Mouse (Mus musculus): ENCODE measurements around the gene Ddrgk1. TPM values are rescaled to one million over a fixed set of nuclear protein-coding genes. Genes with fewer than 3 reads are reported as not detected.
A peak's percentile ranks its signal among the peaks of the same experiment; 100 is the strongest.

The Ddrgk1 gene
- polyA plus RNA-seq, 1 experiment from 2014 or later, result 44.8 TPM

DNA sequence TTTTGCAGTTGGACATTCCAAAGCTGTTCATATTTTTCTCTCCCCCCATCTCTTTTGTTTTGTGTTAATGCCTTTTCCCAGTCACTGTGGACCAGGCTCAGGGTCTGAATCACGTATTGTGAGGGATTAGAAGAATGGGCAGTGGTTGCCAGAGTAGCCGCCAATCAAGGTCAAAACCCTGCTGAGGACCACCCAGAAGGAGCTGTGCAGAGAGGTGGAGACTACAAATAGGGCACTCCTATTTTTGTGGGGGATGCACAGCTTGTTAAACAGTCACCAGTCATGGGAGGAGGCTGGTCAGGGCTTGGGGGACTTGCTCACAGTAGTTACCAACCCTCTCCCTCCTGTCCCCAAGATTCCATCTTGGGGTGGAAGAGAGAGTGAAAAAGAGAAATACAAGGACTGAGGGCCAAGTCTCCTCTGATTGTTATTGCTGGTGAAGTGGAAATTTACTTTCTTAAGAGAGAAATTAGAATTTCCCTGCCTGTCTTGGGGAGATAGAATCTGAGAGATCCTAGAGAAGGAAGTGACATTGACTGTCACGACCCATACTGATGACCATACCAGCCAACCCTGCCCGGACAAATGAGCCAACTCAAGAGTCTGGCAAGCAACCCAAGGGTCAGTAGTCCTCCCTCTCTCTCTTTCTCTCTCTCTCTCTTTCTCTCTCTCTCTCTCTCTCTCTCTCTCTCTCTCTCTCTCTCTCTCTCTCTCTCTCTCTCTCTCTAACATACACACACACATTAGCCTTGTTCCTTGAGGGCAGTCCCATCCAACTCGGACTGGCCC, 31.4 kb downstream of the Ddrgk1 start:
- H3K27me3 ChIP-seq, result peaks cover 57% of the 10 kb centered on the region
- H3K4me1 ChIP-seq (replicated peaks), result peaks cover 33% of the 10 kb centered on the region
- no peak overlapping the region for H3K4me2 ChIP-seq
- no peaks in the 10 kb centered on the region for H3K9me3 ChIP-seq (replicated peaks)
- ATAC-seq (replicated peaks; ENCODE audit: insufficient number of reproducible peaks, insufficient read depth, low FRiP score, low read depth), result no peak
- H3K36me3 ChIP-seq, result no peaks in the 10 kb centered on the region
- no peak overlapping the region for H3K9ac ChIP-seq
- no peak overlapping the region for H3K27ac ChIP-seq
- WGBS, result 56% methylated on average over 5 of the region's 5 CpGs
- no peak overlapping the region for H3K4me3 ChIP-seq

DNA sequence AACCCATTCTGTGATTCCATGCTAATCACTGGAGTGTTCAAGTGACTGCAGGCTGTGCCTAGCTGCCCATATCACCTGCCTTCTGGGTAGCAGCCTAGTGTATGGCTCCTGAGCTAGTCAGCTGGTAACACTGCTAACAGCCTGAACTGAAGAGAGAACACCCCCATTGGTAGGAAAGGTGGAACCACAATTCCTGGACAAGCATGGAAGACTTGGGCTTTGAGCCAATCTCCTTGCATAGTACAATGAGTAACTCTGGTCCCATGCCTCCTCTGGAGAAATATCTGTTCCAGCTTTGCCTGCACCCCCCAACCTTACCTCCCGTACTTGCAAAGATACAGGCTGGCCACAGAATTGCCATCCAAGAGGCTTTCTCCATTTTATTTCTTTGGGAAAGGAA, 32.0 kb downstream of the Ddrgk1 start:
- Histone ChIP-seq H3K27me3 (peaks cover 50% of the 10 kb centered on the region), H3K4me3 (no peak overlapping the region), H3K9me3 (replicated peaks) (no peaks in the 10 kb centered on the region), H3K4me1 (replicated peaks) (peaks cover 33% of the 10 kb centered on the region), H3K4me2 (no peak overlapping the region), H3K9ac (no peak overlapping the region), H3K36me3 (peaks cover 2% of the 10 kb centered on the region), H3K27ac (no peak overlapping the region)
- no peak for ATAC-seq (replicated peaks; ENCODE audit: insufficient number of reproducible peaks, insufficient read depth, low FRiP score, low read depth)
- WGBS, result 75% methylated on average over 1 of the region's 1 CpGs

- peak within 1 kb of the TSS; percentile 90 for H3K4me3 ChIP-seq
- peak within 1 kb of the TSS; percentile 85 for H3K9ac ChIP-seq
- peak; percentile 74 for ATAC-seq (replicated peaks; ENCODE audit: insufficient number of reproducible peaks, insufficient read depth, low FRiP score, low read depth)
- peaks cover 24% of the 10 kb centered on the region for H3K27me3 ChIP-seq
- H3K27ac ChIP-seq, result peak within 1 kb of the TSS; percentile 67
- WGBS, result under 1% methylated on average over 25 of the region's 25 CpGs
- peaks cover 12% of the 10 kb centered on the region for H3K36me3 ChIP-seq
- H3K9me3 ChIP-seq (replicated peaks), result no peaks in the 10 kb centered on the region
- H3K4me2 ChIP-seq, result peak within 1 kb of the TSS; percentile 79
- peaks cover 18% of the 10 kb centered on the region for H3K4me1 ChIP-seq (replicated peaks)
These were observed 34.6 kb downstream of the Ddrgk1 start, which contains the start of the genes Fastkd5 and Ubox5 for GRCm38 (mm10) chr2:130629839-130630203. Gene Fastkd5, minus strand, starts transcription at chr2:130630027. Gene Ubox5, minus strand, starts transcription at chr2:130630038.

DNA sequence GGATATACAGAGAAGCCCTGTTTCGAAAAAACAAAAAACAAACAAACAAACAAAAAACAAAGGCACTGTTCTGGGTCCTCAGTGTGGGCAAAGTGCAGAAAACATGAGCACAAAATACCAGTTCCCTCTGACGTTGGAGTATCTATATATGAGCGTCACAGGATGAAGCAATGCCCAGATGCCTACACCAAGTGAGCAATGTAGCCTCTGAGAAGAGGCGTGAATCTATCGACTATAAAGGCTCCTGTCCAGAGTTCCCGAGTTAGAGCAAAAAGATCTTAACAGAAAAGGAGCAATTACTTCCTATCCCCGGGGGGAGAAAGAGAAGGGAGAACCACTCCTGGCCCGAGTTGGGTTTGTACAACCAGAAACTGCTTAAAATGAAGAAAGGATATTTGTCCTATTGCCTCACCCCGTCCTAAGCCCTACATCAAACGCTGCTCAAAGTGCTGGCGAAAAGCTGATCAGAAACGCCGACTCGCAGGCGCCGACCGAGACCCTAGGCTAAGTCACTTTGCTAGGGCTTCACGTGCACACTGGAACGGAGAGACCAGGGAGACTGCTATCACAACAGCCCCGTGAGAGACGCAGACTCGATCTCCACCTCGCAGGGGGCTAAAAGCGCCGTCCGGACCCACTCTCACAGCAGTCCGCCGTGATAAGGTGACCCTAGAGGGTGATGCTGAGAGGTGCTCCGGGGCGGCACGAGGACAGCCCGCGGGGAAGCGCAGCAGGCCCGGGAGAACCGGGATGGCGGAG, 35.2 kb downstream of the Ddrgk1 start:
- ATAC-seq (replicated peaks; ENCODE audit: insufficient number of reproducible peaks, insufficient read depth, low FRiP score, low read depth), result peak; percentile 25
- Histone ChIP-seq H3K4me1 (replicated peaks) (peaks cover 12% of the 10 kb centered on the region), H3K9ac (peak overlapping the region; percentile 85), H3K4me2 (peak overlapping the region; percentile 79), H3K9me3 (replicated peaks) (no peaks in the 10 kb centered on the region), H3K27ac (peak overlapping the region; percentile 67), H3K4me3 (peak overlapping the region; percentile 90), H3K27me3 (peaks cover 18% of the 10 kb centered on the region), H3K36me3 (peaks cover 12% of the 10 kb centered on the region)
- 1% methylated on average over 37 of the region's 37 CpGs for WGBS

DNA sequence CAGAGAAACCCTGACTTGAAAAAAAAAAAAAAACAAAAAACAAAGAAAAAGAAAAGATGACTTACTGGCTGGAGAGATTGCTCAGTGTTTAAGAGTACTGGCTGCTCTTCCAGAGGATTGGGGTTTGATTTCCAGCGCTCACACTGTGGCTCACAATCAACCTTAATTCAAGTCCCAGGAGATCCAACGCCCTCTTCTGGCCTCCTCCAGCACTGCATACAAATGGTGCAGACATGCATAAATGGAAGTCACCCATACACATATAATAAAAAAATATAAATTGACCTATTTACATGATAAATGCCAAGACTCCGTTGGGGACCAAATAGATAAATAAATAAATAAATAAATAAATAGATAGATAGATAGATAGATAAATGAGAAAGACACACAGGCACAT, 36.0 kb downstream of the Ddrgk1 start:
- peaks cover 12% of the 10 kb centered on the region for H3K36me3 ChIP-seq
- no peak overlapping the region for H3K9ac ChIP-seq
- H3K4me2 ChIP-seq, result peak overlapping the region; percentile 79
- 58% methylated on average over 3 of the region's 3 CpGs for WGBS
- peak overlapping the region; percentile 90 for H3K4me3 ChIP-seq
- H3K9me3 ChIP-seq (replicated peaks), result no peaks in the 10 kb centered on the region
- H3K27me3 ChIP-seq, result peaks cover 10% of the 10 kb centered on the region; the same call in 1 of the 2 replicates
- peaks cover 10% of the 10 kb centered on the region for H3K4me1 ChIP-seq (replicated peaks)
- H3K27ac ChIP-seq, result no peak overlapping the region
- no peak for ATAC-seq (replicated peaks; ENCODE audit: insufficient number of reproducible peaks, insufficient read depth, low FRiP score, low read depth)

DNA sequence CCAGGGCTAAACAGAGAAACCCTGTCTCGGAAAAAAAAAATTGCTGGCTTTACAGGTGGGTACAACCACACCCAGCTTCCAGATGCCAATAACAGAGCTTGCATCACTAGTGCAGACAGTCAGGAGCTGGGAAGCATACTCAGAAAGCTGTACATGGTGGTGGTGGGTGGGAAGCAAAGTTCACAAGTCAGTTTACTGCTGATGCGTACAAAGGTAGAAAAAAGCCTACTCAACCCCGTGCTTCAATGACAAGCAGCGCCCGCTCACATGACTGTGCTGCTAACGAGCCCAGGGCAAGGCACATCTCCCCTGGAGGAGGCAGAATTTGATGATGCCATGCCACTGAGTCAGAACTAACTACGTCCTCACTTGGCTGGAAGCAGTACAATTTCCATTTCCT, 45.5 kb downstream of the Ddrgk1 start:
- no peaks in the 10 kb centered on the region for H3K4me1 ChIP-seq (replicated peaks)
- 85% methylated on average over 7 of the region's 7 CpGs for WGBS
- no peak overlapping the region for H3K9ac ChIP-seq
- no peak overlapping the region for H3K27ac ChIP-seq
- no peaks in the 10 kb centered on the region for H3K9me3 ChIP-seq (replicated peaks)
- no peak for ATAC-seq (replicated peaks; ENCODE audit: insufficient number of reproducible peaks, insufficient read depth, low FRiP score, low read depth)
- no peaks in the 10 kb centered on the region for H3K27me3 ChIP-seq
- H3K4me3 ChIP-seq, result no peak overlapping the region
- H3K4me2 ChIP-seq, result no peak overlapping the region
- H3K36me3 ChIP-seq, result peaks cover 39% of the 10 kb centered on the region

DNA sequence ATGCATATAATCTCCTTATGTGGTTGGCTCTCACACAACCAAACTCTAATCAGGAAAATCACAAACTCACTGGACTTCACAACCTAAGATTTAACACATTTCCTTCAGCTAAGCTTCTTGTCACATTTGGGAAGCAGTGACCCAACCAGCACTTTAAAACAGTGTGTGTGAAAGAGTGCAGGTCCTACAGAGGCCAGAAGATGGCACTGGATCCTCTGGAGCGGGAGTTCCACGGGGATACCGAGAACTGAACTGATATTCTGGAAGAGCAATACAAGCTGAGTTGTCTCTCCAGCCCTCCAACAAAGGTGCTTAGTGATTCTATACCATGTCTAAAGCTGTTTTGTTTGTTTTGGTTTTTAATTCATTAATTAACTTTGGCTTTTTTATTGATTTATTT, 51.4 kb downstream of the Ddrgk1 start:
- H3K4me3 ChIP-seq, result no peak overlapping the region
- no peak overlapping the region for H3K4me2 ChIP-seq
- H3K4me1 ChIP-seq (replicated peaks), result no peaks in the 10 kb centered on the region
- peaks cover 35% of the 10 kb centered on the region for H3K36me3 ChIP-seq
- H3K9me3 ChIP-seq (replicated peaks), result no peaks in the 10 kb centered on the region
- H3K27me3 ChIP-seq, result no peaks in the 10 kb centered on the region
- no peak overlapping the region for H3K27ac ChIP-seq
- H3K9ac ChIP-seq, result no peak overlapping the region
- no peak for ATAC-seq (replicated peaks; ENCODE audit: insufficient number of reproducible peaks, insufficient read depth, low FRiP score, low read depth)
- 69% methylated on average over 3 of the region's 3 CpGs for WGBS

Other genes with a start within 250 kb of the Ddrgk1 start
- gene Vps16, start 240.3 kb downstream of the Ddrgk1 start, polyA plus RNA-seq (2015; fragmentation: Nextera tagmentation; extraction: Ambion mirVana), result 49.0 and 58.2 TPM in 2 replicates
- 7.1 and 7.2 TPM in 2 replicates for gene Pced1a, start 240.0 kb downstream of the Ddrgk1 start, polyA plus RNA-seq (2015; fragmentation: Nextera tagmentation; extraction: Ambion mirVana)
- gene Ptpra, start 214.4 kb downstream of the Ddrgk1 start, polyA plus RNA-seq (2015; fragmentation: Nextera tagmentation; extraction: Ambion mirVana), result 60.7 and 73.6 TPM in 2 replicates
- 61.2 and 67.6 TPM in 2 replicates for gene Mrps26, start 100.9 kb downstream of the Ddrgk1 start, polyA plus RNA-seq (2015; fragmentation: Nextera tagmentation; extraction: Ambion mirVana)
- gene Oxt, start 88.5 kb downstream of the Ddrgk1 start, polyA plus RNA-seq (2015; fragmentation: Nextera tagmentation; extraction: Ambion mirVana), result not detected in 2 replicates
- gene Avp, start 82.1 kb downstream of the Ddrgk1 start, polyA plus RNA-seq (2015; fragmentation: Nextera tagmentation; extraction: Ambion mirVana), result 0.36 TPM in 1 of 2 replicates, not detected in the other
- gene Fastkd5, start 34.6 kb downstream of the Ddrgk1 start, polyA plus RNA-seq (2015; fragmentation: Nextera tagmentation; extraction: Ambion mirVana), result 11.2 and 12.6 TPM in 2 replicates
- gene Ubox5, start 34.6 kb downstream of the Ddrgk1 start, polyA plus RNA-seq (2015; fragmentation: Nextera tagmentation; extraction: Ambion mirVana), result 5.8 and 8.5 TPM in 2 replicates
- gene Lzts3, start 21.9 kb downstream of the Ddrgk1 start, polyA plus RNA-seq (2015; fragmentation: Nextera tagmentation; extraction: Ambion mirVana), result 1.8 and 2.6 TPM in 2 replicates
- gene Itpa, start 3.0 kb upstream of the Ddrgk1 start, polyA plus RNA-seq (2015; fragmentation: Nextera tagmentation; extraction: Ambion mirVana), result 74.3 and 77.9 TPM in 2 replicates
- gene Slc4a11, start 32.9 kb upstream of the Ddrgk1 start, polyA plus RNA-seq (2015; fragmentation: Nextera tagmentation; extraction: Ambion mirVana), result 0.19 and 0.58 TPM in 2 replicates
- gene 4930402H24Rik, start 241.7 kb upstream of the Ddrgk1 start, polyA plus RNA-seq (2015; fragmentation: Nextera tagmentation; extraction: Ambion mirVana), result 49.2 and 50.9 TPM in 2 replicates
- 4.0 and 5.5 TPM in 2 replicates for gene Atrn, start 241.8 kb upstream of the Ddrgk1 start, polyA plus RNA-seq (2015; fragmentation: Nextera tagmentation; extraction: Ambion mirVana)